Mouse (Mus musculus) common myeloid progenitor, adult 5-6 weeks (primary cell): ENCODE data around the gene Fnip2. TPM values are rescaled to one million over a fixed set of nuclear protein-coding genes. Genes with fewer than 3 reads are reported as not detected.

Experiments used
- ATAC-seq: replicated peaks from 2 replicates; pipeline ENCODE4 v1.8.0; 2016; ENCODE audit warnings: low read depth, mild to moderate bottlenecking, moderate TSS enrichment, inconsistent platforms; ENCODE audit not compliant: poor library complexity, severe bottlenecking
- total RNA-seq: library from RNA; stranded (forward); fragments of 200-1000, 187-1606 nt; gene quantifications from 2 replicates; pipeline ENCODE4 v1.2.3, GENCODE M21; 2017

Gene Fnip2
- total RNA-seq, 1 experiment from 2014 or later, result 21.0 TPM

DNA sequence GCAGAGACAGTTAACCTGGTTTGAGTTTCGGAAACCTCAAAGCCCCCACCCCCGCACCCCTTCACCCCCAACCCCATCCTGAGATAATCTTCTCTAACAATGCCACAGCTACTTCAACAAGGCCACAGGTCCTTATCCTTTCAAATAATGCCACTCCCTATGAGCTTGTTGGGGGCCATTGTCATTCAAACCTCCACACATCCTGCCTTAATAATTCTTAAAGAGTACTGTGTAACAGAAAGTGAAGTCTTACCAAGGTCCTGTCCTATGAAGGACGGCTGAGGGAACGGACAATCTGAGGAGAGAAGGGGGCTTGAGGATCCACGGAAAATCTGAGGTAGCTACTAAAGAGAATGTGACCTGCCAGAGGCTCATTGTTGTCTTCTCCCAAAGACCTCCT is 132.6 kb downstream of the Fnip2 start:
- ATAC-seq, result no peak

DNA sequence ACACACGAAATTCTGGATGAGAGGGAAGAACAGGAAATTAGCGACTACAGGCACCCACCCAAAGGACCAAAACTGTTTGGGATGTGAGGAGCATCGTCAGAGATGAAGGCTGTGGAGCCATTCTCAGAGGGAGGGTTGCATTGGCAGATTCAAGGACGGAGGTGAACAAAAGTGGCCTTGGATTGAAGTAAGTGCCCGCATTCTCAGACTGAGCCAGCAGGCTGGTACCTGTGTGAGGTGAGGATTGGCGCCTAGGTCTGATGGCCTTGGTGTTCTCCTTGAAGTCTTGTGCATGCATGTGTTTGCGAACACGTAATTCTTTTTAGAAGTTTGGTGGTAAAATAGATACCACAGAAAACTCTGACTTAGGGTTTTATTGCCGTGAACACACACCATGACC is 133.2 kb downstream of the Fnip2 start:
- ATAC-seq, result no peak

DNA sequence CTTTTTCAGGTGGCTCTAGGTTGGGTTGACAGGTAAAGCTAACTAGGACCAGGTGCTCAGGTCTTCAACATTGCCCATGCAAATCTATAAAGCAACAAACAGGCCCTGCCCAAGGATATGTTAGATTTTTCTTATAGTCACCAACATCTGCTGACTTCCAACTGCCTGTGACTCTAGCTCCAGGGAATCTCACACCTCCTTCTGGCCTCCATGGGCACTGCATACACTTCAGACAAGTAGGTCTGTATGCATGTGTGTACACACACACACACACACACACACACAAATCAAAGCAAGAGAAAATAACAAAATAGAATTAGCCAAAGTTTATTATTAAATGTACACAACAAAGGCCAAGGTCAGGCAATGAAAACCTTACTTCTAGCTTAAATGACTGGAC is 134.0 kb downstream of the Fnip2 start:
- ATAC-seq, result no peak

DNA sequence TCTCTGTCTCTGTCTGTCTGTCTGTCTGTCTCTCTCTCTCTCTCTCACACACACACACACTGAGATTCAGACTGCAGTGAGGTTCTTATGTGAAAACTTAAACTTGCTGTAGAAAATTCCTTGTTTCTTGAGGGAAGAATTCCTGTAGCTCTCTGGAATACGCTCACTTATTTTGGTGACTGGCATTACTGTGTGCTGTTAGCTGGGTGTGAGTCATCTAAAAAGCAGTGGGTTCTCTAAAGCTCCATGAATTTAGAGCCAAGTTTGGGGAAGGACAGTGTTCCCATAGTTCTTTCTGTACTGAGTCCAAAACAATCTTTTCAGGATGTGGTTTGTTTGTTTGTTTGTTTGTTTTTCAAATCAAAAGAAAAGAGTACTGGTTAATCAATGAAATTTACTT is 142.2 kb downstream of the Fnip2 start:
- no peak for ATAC-seq

DNA sequence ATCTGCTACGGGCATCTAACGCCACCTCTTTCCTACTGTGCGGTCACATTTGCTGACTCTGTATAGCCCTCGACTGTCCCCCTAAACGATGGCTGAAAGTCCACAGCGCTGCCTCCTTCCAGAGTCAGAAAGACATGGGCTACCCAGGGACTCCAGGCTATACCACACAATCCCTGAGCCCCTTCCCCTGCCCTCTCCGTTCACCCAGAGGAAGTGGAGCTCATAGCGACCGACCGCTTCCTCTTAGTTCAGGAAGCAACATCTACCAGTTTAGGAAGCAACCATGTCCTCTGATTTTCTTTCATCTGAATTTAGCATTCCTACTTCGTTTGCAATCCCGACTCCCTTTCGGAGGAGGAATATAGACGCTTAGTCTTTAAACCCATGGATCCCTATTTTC is 148.7 kb downstream of the Fnip2 start:
- no peak for ATAC-seq

DNA sequence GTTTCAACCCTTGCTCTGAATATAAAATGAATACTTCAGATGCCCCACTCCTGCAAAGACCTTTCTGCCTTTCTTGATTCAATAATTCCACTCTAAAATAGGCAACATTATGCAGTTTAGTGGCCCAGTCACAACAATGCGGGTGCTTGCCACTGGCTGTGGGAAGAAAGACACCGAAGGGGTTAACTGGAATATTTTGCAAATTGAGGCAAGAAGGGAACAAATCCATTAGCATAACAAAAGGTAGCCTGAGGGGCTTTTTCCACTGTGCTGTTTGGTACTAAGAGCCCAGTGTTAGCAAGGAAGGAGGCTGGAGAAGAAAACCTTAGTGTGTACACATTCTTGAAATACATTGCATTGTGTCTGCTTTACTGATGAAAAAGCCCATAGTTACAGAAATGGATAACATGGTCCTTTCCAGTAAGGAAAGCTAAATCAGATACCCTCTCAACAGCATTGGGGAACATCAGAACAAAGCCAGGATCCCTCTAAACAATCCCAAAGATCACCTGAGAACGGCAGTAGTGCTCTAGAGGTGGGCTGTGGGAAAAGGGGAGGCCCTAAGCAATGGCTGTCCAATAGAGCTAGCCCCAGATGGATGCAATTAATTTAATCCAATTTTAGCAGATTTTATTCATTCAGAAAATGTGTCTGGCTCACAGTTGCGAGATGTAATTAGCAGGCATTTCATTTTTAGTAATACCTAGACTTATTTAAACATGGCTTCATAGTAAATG is 150.5 kb downstream of the Fnip2 start:
- no peak for ATAC-seq

DNA sequence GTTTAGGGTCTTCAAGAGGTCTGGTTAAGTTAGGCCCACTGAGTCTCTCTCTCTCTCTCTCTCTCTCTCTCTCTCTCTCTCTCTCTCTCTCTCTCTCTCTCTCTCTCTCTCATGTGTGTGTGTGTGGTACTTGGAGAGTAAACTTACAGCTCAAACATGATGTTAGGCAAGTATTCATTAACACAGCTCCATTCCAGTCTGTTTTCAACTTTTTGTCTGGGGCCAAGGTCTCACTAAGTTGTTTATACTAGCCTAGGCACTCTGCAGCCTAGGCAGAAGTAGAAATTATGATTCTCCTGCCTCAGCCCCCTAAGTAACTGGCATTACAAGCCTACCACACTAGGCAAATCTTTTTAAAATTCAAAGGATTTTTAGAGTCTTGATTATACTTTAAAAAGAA is 151.7 kb downstream of the Fnip2 start:
- no peak for ATAC-seq

DNA sequence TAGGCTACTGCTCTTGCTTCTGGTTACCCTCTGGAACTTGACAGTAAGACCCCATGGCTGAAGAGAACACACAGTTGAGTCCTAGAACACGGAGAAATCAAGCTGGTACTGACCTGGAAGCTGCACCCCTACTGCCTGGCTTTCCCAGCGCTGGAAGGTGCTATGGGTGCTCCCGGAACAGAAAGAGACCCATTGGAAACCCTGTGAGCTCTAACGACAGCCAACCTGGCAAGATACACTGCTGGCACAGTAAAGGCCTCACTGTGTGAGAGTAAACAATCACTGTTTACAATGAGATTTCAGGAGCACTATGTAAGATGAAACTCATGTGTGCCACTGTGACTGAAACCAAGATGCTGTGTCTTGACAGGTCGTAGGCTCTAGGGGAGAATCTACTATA is 152.5 kb downstream of the Fnip2 start:
- ATAC-seq, result no peak

DNA sequence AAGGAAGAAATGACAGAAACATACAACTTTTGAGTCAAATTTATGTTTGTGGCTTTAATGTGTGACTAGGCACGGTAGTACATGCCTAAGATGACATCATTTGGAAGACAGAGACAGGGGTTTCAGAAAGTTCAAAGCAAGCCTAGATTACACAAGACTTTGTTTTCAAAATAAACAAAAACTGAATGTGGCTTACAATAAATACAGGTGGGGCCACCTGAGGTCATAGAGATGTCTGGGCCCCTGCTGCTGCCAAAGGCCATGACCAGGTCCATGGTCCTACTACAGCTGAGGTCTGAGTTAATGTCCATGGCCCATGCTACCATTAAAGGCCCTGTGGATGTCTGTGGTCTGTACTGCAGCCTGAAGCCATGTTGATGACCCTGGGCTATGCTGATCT is 154.1 kb downstream of the Fnip2 start:
- ATAC-seq, result no peak

DNA sequence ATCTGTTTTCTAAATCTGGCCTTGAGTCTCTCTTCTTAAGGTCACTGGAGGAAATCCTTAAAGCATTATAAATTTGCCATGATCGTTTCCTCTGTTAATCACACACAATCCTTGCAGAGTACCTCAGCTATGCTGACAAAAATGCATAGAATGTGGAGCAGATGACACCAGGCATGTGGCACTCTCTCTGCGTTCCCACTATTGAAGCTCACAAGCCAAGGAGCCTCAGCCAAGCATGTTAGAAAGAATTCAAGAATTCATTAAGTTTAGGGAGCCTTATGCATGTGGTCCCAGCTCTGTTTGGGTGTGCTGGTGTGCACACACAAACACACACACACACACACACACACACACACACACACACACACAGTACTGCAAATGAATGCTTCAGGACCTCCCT is 155.9 kb downstream of the Fnip2 start:
- ATAC-seq, result no peak

DNA sequence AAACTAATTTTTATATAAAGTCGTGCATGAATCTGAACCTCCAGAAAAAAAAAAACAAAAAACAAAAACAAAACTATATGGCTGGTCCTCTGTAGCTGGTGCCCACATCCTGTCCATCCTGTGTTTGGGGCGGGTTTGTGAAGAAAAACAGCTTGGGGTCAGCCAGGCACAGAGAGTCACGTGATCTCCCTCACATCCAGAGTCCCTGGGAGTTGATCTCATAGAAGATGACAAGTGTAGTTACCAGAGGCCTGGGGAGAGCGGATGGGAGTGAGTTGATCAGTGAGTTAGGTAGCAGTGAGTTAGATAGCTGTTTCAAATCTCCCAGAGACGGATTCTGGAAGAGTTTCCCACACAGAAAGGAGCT is 157.0 kb downstream of the Fnip2 start:
- no peak for ATAC-seq

DNA sequence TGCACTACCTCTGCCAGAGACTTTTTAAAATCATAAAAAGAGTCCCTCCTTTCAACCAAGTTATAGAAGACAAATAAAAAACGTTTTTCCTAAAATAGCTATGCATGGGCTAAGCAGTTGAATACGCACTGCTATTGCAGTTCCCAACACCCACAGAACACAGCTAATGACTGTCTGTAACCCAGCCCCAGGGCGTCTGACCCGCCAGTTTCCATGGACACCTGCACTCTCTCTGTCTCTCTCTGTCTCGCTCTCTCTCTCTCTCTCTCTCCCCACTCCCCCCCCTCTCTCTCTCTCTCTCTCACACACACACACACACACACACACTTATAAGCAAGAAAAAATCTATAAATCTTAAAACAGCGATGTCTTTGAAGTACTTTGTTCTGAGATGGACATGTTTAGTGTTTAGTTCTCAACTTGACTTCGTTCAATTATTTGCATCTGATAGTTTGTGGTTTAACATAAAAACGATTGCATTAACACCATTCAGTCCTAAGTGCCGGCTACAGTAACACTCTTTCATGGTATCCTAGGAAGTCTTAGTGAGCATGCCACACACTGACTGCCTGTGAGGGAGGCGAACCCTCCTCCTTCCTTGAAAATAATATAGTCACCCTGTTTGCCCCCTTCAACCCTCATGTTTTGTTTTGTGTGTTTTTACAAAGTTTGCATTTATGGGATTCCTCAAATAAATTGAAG is 157.5 kb downstream of the Fnip2 start:
- no peak for ATAC-seq

DNA sequence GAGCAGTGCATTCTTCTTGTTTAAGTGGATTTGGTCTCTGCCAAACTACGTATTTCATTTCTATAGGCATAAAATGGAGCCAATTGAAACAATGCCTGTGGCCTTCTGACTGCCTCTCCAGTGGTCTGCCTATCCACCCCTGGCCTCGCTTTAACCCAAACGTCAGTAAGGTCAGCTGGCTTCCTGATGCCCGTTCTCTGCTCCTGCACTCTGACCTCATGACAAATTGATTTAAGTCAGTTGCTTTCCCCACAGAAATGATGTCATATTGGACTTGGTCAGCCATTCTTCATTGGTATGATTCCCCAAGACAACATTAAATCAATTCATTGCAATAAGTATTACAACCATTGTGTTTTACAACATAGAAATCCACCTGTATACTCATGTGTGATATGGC is 159.1 kb downstream of the Fnip2 start:
- ATAC-seq, result no peak

Other genes with a start within 250 kb of the Fnip2 start
- gene Gm17359, start 231.1 kb downstream of the Fnip2 start, total RNA-seq, result not detected in 2 replicates
- gene Ppid, start 23.5 kb upstream of the Fnip2 start, total RNA-seq, result 299 and 348 TPM in 2 replicates
- gene 4930579G24Rik, start 61.3 kb upstream of the Fnip2 start, total RNA-seq, result 14.1 and 17.7 TPM in 2 replicates
- gene Etfdh, start 61.7 kb upstream of the Fnip2 start, total RNA-seq, result 71.0 and 75.7 TPM in 2 replicates
- not detected in 2 replicates for gene Rxfp1, start 170.1 kb upstream of the Fnip2 start, total RNA-seq